Mouse (Mus musculus) heart, embryonic 16.5 days (tissue): Measurements from ENCODE around the gene Cep89. TPM values are rescaled to one million over a fixed set of nuclear protein-coding genes. Genes with fewer than 3 reads are reported as not detected.

Experiments used
- ATAC-seq: fragments of 200-750 bp; cut with Nextera tagmentation; replicated peaks from 2 replicates; pipeline ENCODE4 v1.8.0; 2017; ENCODE audit warnings: moderate number of reproducible peaks; ENCODE audit not compliant: insufficient read depth, low FRiP score; ENCODE audit errors: extremely low read depth
- H3K27ac ChIP-seq: fragments of 300-500 bp; sonication (generic); 2 replicates; pipeline ENCODE4 v1.5.1; 2014; ENCODE audit warnings: mild to moderate bottlenecking, low read length, control low read depth, moderate library complexity
- H3K27me3 ChIP-seq: fragments of 300-500 bp; sonication (generic); 2 replicates; pipeline ENCODE4 v1.6.1; 2014; ENCODE audit warnings: low read length, mixed read lengths; ENCODE audit not compliant: control insufficient read depth, insufficient read depth
- H3K36me3 ChIP-seq: fragments of 300-500 bp; sonication (generic); 2 replicates; pipeline ENCODE4 v1.6.1; 2014; ENCODE audit not compliant: control insufficient read depth, insufficient read depth
- H3K4me1 ChIP-seq: fragments of 300-500 bp; sonication (generic); 2 replicates; pipeline ENCODE4 v1.6.1; 2014; ENCODE audit warnings: low read length, mixed read lengths; ENCODE audit not compliant: control insufficient read depth, insufficient read depth
- H3K4me2 ChIP-seq: fragments of 300-500 bp; sonication (generic); 2 replicates; pipeline ENCODE4 v1.6.1; 2014; ENCODE audit warnings: low read depth, mild to moderate bottlenecking, control low read depth, low read length
- H3K4me3 ChIP-seq: fragments of 300-500 bp; sonication (generic); 2 replicates; pipeline ENCODE4 v1.5.1; 2014; ENCODE audit warnings: mild to moderate bottlenecking, control low read depth, low read length
- H3K9ac ChIP-seq: fragments of 300-500 bp; sonication (generic); 2 replicates; pipeline ENCODE4 v1.6.1; 2014; ENCODE audit warnings: low read length, control low read depth
- H3K9me3 ChIP-seq: fragments of 300-500 bp; sonication (generic); replicated peaks from 2 replicates; pipeline ENCODE4 v1.6.1; 2016; ENCODE audit warnings: low read length; ENCODE audit not compliant: control insufficient read depth
- WGBS: fragments of 180-500 bp; shearing (Covaris S2); extraction: QIAGEN DNeasy Blood & Tissue Kit; methylation state at CpG from one replicate; pipeline ENCODE4 v1.1.7; 2014; 5-methylcytosine and 5-hydroxymethylcytosine counted together
- polyA plus RNA-seq: library from polyadenylated mRNA; unstranded; fragments of >200 nt; fragmentation: Nextera tagmentation; extraction: Ambion mirVana; gene quantifications from 2 replicates; pipeline ENCODE4 v1.2.1, GENCODE M21; 2015

Cep89 gene
- polyA plus RNA-seq, 1 experiment from 2014 or later, result 45.2 TPM

- no peaks in the 10 kb centered on the region for H3K36me3 ChIP-seq
- no peak overlapping the region for H3K4me2 ChIP-seq
- H3K27me3 ChIP-seq, result no peaks in the 10 kb centered on the region
- H3K27ac ChIP-seq, result no peak overlapping the region
- 45% methylated on average over 5 of the region's 5 CpGs for WGBS
- H3K9me3 ChIP-seq, result no peaks in the 10 kb centered on the region; the same call in 1 of the 2 replicates
- no peak overlapping the region for H3K9ac ChIP-seq
- peaks cover 3% of the 10 kb centered on the region; the same call in 1 of the 2 replicates for H3K4me1 ChIP-seq
- no peak for ATAC-seq
- H3K4me3 ChIP-seq, result no peak overlapping the region
These were observed 34.6 kb upstream of the Cep89 start for GRCm38 (mm10) chr7:35362253-35362652.

- H3K9me3 ChIP-seq, result no peaks in the 10 kb centered on the region; the same call in 1 of the 2 replicates
- peaks cover 3% of the 10 kb centered on the region; the same call in 1 of the 2 replicates for H3K4me1 ChIP-seq
- H3K4me3 ChIP-seq, result no peak overlapping the region
- H3K27me3 ChIP-seq, result no peaks in the 10 kb centered on the region
- H3K27ac ChIP-seq, result no peak overlapping the region
- WGBS, result 61% methylated on average over 5 of the region's 5 CpGs
- H3K36me3 ChIP-seq, result no peaks in the 10 kb centered on the region
- ATAC-seq, result no peak
- H3K4me2 ChIP-seq, result no peak overlapping the region
- H3K9ac ChIP-seq, result no peak overlapping the region
These were observed 34.0 kb upstream of the Cep89 start for GRCm38 (mm10) chr7:35362868-35363267.

- no peak overlapping the region for H3K4me3 ChIP-seq
- WGBS, result 62% methylated on average over 12 of the region's 12 CpGs
- peaks cover 3% of the 10 kb centered on the region; the same call in 1 of the 2 replicates for H3K4me1 ChIP-seq
- peaks cover 2% of the 10 kb centered on the region; the same call in 1 of the 2 replicates for H3K9me3 ChIP-seq
- no peak overlapping the region for H3K9ac ChIP-seq
- no peak for ATAC-seq
- peaks cover 3% of the 10 kb centered on the region; the same call in 1 of the 2 replicates for H3K36me3 ChIP-seq
- H3K4me2 ChIP-seq, result no peak overlapping the region
- no peak overlapping the region for H3K27ac ChIP-seq
- no peaks in the 10 kb centered on the region for H3K27me3 ChIP-seq
These were observed 31.5 kb upstream of the Cep89 start for GRCm38 (mm10) chr7:35365161-35365910.

- H3K9me3 ChIP-seq, result peaks cover 2% of the 10 kb centered on the region; the same call in 1 of the 2 replicates
- no peak overlapping the region for H3K27ac ChIP-seq
- H3K27me3 ChIP-seq, result no peaks in the 10 kb centered on the region
- no peak overlapping the region for H3K9ac ChIP-seq
- no peaks in the 10 kb centered on the region for H3K4me1 ChIP-seq
- H3K4me3 ChIP-seq, result no peak overlapping the region
- 84% methylated on average over 14 of the region's 14 CpGs for WGBS
- no peak for ATAC-seq
- H3K36me3 ChIP-seq, result peaks cover 3% of the 10 kb centered on the region; the same call in 1 of the 2 replicates
- H3K4me2 ChIP-seq, result no peak overlapping the region
These were observed 25.7 kb upstream of the Cep89 start for GRCm38 (mm10) chr7:35371096-35371495.

- Histone ChIP-seq H3K4me2 (no peak overlapping the region), H3K9me3 (peaks cover 2% of the 10 kb centered on the region; the same call in 1 of the 2 replicates), H3K9ac (no peak overlapping the region), H3K4me3 (no peak overlapping the region), H3K27ac (no peak overlapping the region), H3K36me3 (peaks cover 3% of the 10 kb centered on the region; the same call in 1 of the 2 replicates), H3K4me1 (no peaks in the 10 kb centered on the region), H3K27me3 (no peaks in the 10 kb centered on the region)
- no peak for ATAC-seq
- 79% methylated on average over 14 of the region's 14 CpGs for WGBS
These were observed 24.3 kb upstream of the Cep89 start for GRCm38 (mm10) chr7:35372483-35373017.

DNA sequence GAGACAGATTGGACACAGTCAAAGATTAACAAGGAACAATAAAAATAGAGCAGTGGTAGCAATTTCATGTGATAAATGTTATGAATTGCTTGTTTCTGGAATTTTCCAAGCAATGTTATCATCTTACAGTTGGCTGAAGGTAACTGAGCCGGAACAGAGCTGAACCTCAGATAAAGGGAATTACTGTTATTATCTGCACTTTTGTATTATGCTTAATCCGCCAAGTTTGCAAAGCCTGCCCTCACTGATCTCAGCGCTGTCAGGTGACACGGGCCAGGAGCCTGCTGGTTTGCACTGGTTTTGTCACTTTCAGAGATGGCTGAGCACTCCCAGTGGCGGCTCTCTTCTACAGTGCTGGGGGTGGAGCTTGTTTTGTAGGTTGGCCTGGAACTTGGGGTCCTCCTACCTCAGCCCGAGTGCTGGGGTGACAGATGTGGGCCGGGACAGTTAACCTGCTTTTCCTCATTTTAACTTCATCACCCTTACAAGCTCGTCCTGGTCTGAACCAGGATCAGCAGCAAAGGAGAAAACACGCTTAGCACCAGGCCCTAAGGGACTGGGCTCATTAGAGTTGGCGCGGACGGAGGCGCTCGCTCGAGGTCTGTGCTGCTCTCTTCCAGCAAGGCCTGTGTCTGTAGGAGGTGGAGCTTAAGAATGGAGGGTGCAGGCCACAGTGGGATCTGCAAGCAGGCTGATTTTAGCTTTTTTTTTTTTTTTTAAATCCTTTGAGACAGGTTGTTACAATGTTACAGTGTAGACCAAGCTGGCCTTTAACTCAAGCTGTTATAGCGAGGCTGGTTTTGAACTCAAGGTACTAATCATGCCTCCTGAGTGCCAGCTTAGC is 23.5 kb upstream of the Cep89 start:
- 58% methylated on average over 16 of the region's 16 CpGs for WGBS
- peak; percentile 73; the same call in 1 of the 2 replicates for ATAC-seq
- no peak overlapping the region for H3K27ac ChIP-seq

GRCm38 (mm10) chr7:35374265-35374664 is 22.6 kb upstream of the Cep89 start:
- Histone ChIP-seq H3K9ac (no peak overlapping the region), H3K4me2 (no peak overlapping the region), H3K27me3 (no peaks in the 10 kb centered on the region), H3K9me3 (no peaks in the 10 kb centered on the region; the same call in 1 of the 2 replicates), H3K27ac (no peak overlapping the region), H3K4me3 (no peak overlapping the region), H3K36me3 (peaks cover 3% of the 10 kb centered on the region; the same call in 1 of the 2 replicates), H3K4me1 (peaks cover 1% of the 10 kb centered on the region; the same call in 1 of the 2 replicates)
- ATAC-seq, result no peak
- WGBS, result 86% methylated on average over 7 of the region's 7 CpGs

More for the DNA sequence above, 23.5 kb upstream of the Cep89 start:
- H3K4me1 ChIP-seq, result no peaks in the 10 kb centered on the region
- peaks cover 2% of the 10 kb centered on the region; the same call in 1 of the 2 replicates for H3K9me3 ChIP-seq
- no peak overlapping the region for H3K4me2 ChIP-seq
- no peak overlapping the region for H3K9ac ChIP-seq
- peaks cover 3% of the 10 kb centered on the region; the same call in 1 of the 2 replicates for H3K36me3 ChIP-seq
- H3K27me3 ChIP-seq, result no peaks in the 10 kb centered on the region
- no peak overlapping the region for H3K4me3 ChIP-seq

- no peak for ATAC-seq
These were observed 20.2 kb upstream of the Cep89 start for GRCm38 (mm10) chr7:35376623-35377022.

More at GRCm38 (mm10) chr7:35376623-35377022, 20.2 kb upstream of the Cep89 start:
- H3K36me3 ChIP-seq, result no peaks in the 10 kb centered on the region
- H3K9ac ChIP-seq, result no peak overlapping the region
- H3K9me3 ChIP-seq, result no peaks in the 10 kb centered on the region
- H3K4me2 ChIP-seq, result no peak overlapping the region
- 75% methylated on average over 9 of the region's 9 CpGs for WGBS
- H3K4me1 ChIP-seq, result peaks cover 13% of the 10 kb centered on the region
- no peaks in the 10 kb centered on the region for H3K27me3 ChIP-seq
- no peak overlapping the region for H3K4me3 ChIP-seq
- H3K27ac ChIP-seq, result no peak overlapping the region
